Mouse (Mus musculus): ENCODE results near the gene Ier2. TPM values are rescaled to one million over a fixed set of nuclear protein-coding genes. Genes with fewer than 3 reads are reported as not detected.

The Ier2 gene
- polyA plus RNA-seq, 1 experiment from 2014 or later: 73.1 TPM

DNA sequence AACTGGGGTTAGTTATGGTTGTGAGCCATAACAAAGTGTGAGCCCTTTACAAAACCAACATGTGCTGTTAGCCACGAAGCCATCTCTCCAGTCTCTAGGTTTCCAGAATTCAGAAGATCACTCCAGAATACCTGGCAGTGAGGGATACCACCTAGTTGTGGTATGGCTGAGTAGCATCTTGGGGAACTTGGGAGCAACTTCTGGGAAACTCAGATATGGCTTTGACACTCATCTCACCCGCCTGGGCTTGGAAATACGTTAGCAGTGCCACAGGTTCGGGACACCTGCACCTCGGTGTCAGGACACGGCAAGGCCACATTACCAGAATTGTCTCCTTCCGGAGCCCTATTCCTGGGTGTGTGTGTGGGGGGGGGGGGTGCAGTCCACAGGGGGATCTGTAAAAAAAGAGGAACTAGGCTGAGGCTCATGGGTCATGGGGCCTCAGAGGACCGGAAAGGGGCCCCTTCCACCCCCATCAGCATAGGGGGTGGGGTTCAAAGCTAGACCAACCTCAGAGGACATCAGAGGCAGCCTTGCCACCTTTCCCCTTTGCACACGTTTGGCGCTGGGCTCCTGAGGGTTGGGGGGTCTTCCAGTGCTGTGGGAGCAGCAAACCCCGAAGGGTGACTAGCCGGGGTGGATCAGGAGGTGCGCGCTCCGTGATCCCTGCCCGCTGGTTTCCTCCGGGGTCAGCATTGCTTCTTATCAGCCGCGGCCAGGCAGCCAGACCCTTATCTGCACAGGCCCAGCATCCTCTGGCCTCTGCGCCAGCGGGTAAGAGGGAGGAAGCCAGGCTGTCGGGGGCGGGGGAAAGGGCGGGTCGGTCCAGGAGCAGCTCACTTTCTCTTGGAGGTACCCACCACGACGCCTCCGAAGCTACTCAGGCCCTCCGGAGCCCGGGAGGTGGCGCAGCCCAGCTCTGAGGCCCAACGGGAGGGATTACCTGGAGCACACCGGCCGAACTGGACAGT lies 38.6 kb upstream of the Ier2 start, which contains the start of gene Lyl1:
Lyl1 (plus strand) TSS at position 517 of the 971 bp plus-strand sequence.
- 11% methylated on average over 34 of the region's 34 CpGs for WGBS
- H3K9me3 ChIP-seq (ENCODE audit: control insufficient read depth, low read depth, low read length): no peaks in the 10 kb centered on the region
- peak within 1 kb of the TSS; percentile 63; the same call in 1 of the 2 replicates for H3K27ac ChIP-seq (ENCODE audit: low read length)
- peak within 1 kb of the TSS; percentile 17 for H3K4me3 ChIP-seq (ENCODE audit: low read depth, low read length)
- peaks cover 23% of the 10 kb centered on the region for H3K36me3 ChIP-seq (ENCODE audit: control insufficient read depth, insufficient read depth, low read length)
- H3K4me1 ChIP-seq (ENCODE audit: control insufficient read depth, insufficient read depth, low read length): peaks cover 25% of the 10 kb centered on the region
- H3K27me3 ChIP-seq (ENCODE audit: control insufficient read depth, insufficient read depth, low read length): peaks cover 32% of the 10 kb centered on the region; the same call in 1 of the 2 replicates
- ATAC-seq (ENCODE audit: insufficient number of reproducible peaks, insufficient read depth, low FRiP score, low read depth): peak; percentile 73; the same call in 1 of the 2 replicates
- H3K4me2 ChIP-seq (replicated peaks; ENCODE audit: low read depth, low read length): peak within 1 kb of the TSS; percentile 13; the same call in 1 of the 2 replicates
- no peak within 1 kb of the TSS for H3K9ac ChIP-seq (replicated peaks; ENCODE audit: low read depth, low read length)

DNA sequence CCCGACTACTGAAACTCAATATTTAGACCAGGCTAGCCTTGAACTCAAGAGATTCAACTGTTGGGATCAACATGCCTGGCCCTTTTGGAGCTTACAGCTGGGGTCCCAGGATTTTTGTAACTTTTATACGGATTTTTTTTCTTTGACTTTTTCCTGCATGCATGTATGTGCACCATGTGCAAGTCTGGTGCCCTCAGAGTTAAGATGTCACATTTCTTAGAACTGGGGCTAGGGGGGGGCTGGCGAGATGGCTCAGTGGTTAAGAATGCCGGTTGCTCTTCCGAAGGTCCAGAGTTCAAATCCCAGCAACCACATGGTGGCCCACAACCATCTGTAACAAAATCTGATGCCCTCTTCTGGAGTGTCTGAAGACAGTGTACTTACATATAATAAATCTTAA lies 37.9 kb upstream of the Ier2 start:
- Histone ChIP-seq H3K27me3 (ENCODE audit: control insufficient read depth, insufficient read depth, low read length) (peaks cover 30% of the 10 kb centered on the region; the same call in 1 of the 2 replicates), H3K4me2 (replicated peaks; ENCODE audit: low read depth, low read length) (no peak overlapping the region), H3K9ac (replicated peaks; ENCODE audit: low read depth, low read length) (no peak overlapping the region), H3K4me3 (ENCODE audit: low read depth, low read length) (no peak overlapping the region), H3K4me1 (ENCODE audit: control insufficient read depth, insufficient read depth, low read length) (peaks cover 25% of the 10 kb centered on the region), H3K36me3 (ENCODE audit: control insufficient read depth, insufficient read depth, low read length) (peaks cover 29% of the 10 kb centered on the region), H3K27ac (ENCODE audit: low read length) (peak overlapping the region; percentile 63; the same call in 1 of the 2 replicates), H3K9me3 (ENCODE audit: control insufficient read depth, low read depth, low read length) (no peaks in the 10 kb centered on the region)
- WGBS: 84% methylated on average over 5 of the region's 5 CpGs
- ATAC-seq (ENCODE audit: insufficient number of reproducible peaks, insufficient read depth, low FRiP score, low read depth): no peak

DNA sequence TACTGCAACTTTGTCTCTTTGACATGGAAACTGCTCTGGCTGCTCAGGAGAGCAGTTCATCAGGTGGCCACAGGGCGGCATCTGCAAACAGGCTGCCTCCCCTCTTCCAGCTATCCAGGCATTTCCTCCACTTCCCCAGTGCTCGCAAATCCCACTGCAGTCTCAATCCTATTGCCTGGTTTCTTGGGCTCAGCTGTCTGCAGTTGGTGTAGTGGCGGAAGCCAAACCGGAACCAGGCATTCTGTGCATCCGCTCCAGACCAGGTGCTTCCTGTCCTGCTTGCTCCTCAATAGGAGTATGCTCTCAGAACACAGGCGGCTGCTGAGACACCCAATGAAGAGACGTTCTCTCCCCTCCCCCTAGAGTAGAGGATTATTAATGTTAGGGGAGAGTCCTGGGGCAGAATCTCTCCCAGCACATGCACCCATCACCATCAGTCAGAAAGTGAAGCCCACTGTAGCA lies 37.2 kb upstream of the Ier2 start:
- no peak overlapping the region for H3K4me3 ChIP-seq (ENCODE audit: low read depth, low read length)
- 60% methylated on average over 7 of the region's 7 CpGs for WGBS
- no peak for ATAC-seq (ENCODE audit: insufficient number of reproducible peaks, insufficient read depth, low FRiP score, low read depth)
- H3K36me3 ChIP-seq (ENCODE audit: control insufficient read depth, insufficient read depth, low read length): peaks cover 35% of the 10 kb centered on the region
- H3K9me3 ChIP-seq (ENCODE audit: control insufficient read depth, low read depth, low read length): no peaks in the 10 kb centered on the region
- peaks cover 24% of the 10 kb centered on the region; the same call in 1 of the 2 replicates for H3K27me3 ChIP-seq (ENCODE audit: control insufficient read depth, insufficient read depth, low read length)
- peaks cover 18% of the 10 kb centered on the region for H3K4me1 ChIP-seq (ENCODE audit: control insufficient read depth, insufficient read depth, low read length)
- H3K9ac ChIP-seq (replicated peaks; ENCODE audit: low read depth, low read length): no peak overlapping the region
- no peak overlapping the region for H3K27ac ChIP-seq (ENCODE audit: low read length)
- no peak overlapping the region for H3K4me2 ChIP-seq (replicated peaks; ENCODE audit: low read depth, low read length)

DNA sequence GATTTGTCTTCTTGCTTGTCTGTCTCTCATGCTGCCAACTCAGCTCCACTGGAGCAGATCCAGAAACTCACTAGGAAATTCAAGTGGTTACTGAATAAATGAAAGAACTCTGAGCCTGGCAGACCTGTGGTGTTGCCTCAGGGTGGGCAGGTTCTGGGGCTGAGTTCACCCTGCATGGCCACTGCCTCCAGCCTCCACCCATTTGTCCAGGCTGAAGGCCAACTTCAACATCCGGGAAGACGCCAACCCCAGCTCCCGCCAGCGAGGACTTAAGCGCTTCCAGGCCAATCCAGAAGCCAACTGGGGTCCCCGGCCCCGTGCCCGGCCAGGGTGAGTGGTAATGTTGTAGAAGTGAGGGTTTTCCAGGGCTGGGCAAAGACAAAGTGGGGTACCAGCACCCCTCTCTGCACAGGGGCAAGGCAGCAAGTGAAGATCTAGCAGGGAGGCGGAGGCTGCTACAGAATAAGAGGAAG lies 36.3 kb upstream of the Ier2 start:
- H3K27me3 ChIP-seq (ENCODE audit: control insufficient read depth, insufficient read depth, low read length): peaks cover 15% of the 10 kb centered on the region; the same call in 1 of the 2 replicates

DNA sequence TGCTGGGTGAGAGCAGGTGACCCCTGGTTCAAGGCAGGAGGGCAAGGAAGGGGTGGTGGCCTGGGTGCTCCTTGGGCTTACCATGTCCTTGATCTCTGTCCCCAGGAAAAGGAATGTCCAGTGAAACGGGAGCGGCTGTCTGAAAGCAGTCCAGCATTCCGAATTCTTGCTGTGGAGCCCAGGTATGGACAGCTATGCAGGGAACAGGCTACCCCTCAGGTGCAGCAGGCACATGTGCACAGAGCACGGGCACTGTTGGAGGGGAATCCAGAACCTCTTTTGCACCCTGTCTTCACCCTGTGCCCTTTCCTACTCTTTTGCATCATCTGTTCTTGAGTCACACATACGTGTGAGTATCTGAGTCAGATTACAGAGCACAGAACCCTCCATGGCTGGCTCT lies 35.6 kb upstream of the Ier2 start:
- H3K27me3 ChIP-seq (ENCODE audit: control insufficient read depth, insufficient read depth, low read length): peaks cover 10% of the 10 kb centered on the region; the same call in 1 of the 2 replicates
- H3K9me3 ChIP-seq (ENCODE audit: control insufficient read depth, low read depth, low read length): no peaks in the 10 kb centered on the region
- no peak overlapping the region for H3K4me3 ChIP-seq (ENCODE audit: low read depth, low read length)
- H3K4me2 ChIP-seq (replicated peaks; ENCODE audit: low read depth, low read length): no peak overlapping the region
- no peak overlapping the region for H3K27ac ChIP-seq (ENCODE audit: low read length)
- peaks cover 36% of the 10 kb centered on the region for H3K36me3 ChIP-seq (ENCODE audit: control insufficient read depth, insufficient read depth, low read length)
- H3K9ac ChIP-seq (replicated peaks; ENCODE audit: low read depth, low read length): no peak overlapping the region
- no peak for ATAC-seq (ENCODE audit: insufficient number of reproducible peaks, insufficient read depth, low FRiP score, low read depth)
- WGBS: 91% methylated on average over 5 of the region's 5 CpGs
- peaks cover 10% of the 10 kb centered on the region for H3K4me1 ChIP-seq (ENCODE audit: control insufficient read depth, insufficient read depth, low read length)

More for the DNA sequence above, 36.3 kb upstream of the Ier2 start:
- Histone ChIP-seq H3K9ac (replicated peaks; ENCODE audit: low read depth, low read length) (no peak overlapping the region), H3K36me3 (ENCODE audit: control insufficient read depth, insufficient read depth, low read length) (peaks cover 35% of the 10 kb centered on the region), H3K4me1 (ENCODE audit: control insufficient read depth, insufficient read depth, low read length) (peaks cover 12% of the 10 kb centered on the region), H3K4me3 (ENCODE audit: low read depth, low read length) (no peak overlapping the region), H3K4me2 (replicated peaks; ENCODE audit: low read depth, low read length) (no peak overlapping the region), H3K9me3 (ENCODE audit: control insufficient read depth, low read depth, low read length) (no peaks in the 10 kb centered on the region), H3K27ac (ENCODE audit: low read length) (peak overlapping the region; percentile 23; the same call in 1 of the 2 replicates)
- no peak for ATAC-seq (ENCODE audit: insufficient number of reproducible peaks, insufficient read depth, low FRiP score, low read depth)
- WGBS: 86% methylated on average over 9 of the region's 9 CpGs

DNA sequence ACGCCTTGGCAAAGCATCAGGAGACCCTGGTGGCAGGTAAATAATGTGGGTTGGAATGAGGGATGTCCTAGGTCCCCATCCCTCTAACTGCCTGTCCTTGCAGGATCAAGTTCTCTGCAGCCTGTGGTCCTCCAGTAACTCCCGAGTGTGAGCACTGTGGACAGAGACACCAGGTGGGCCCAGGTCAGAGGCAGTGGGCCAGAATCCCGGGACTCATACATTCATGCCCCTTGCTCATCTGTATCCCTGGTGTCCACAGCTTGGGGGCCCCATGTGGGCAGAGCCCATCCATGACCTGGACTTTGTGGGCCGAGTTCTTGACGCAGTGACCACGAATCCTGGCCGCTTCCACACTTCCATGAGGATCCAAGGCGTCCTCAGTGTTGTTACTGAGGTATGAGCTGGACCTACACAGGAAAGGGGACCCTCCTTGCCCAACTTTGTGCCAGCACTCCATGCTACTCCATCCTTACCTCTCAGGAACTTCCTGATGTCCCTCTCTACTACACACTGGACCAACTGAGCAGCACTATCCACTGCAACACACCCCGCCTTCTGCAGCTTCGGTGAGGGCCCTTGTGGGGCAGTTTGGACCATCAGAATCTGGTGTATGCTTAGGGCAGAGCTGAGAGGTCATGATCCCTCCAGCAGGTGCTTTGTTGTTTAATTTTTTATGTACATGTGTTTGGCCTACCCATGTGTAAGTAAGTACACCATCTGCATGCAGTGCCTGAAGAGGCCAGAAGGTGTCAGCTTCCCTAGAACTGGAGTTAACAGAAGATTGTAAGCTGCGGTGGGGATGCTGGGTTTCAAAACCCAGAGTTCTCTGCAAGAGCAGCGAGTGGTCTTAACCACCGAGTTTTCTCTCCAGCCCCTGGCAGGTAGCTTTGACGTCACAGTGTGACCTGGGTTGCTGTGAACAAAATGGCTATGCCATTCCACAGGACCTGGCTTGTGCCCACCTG lies 34.8 kb upstream of the Ier2 start:
- H3K4me2 ChIP-seq (replicated peaks; ENCODE audit: low read depth, low read length): no peak overlapping the region
- no peak overlapping the region for H3K27ac ChIP-seq (ENCODE audit: low read length)
- peaks cover 10% of the 10 kb centered on the region for H3K4me1 ChIP-seq (ENCODE audit: control insufficient read depth, insufficient read depth, low read length)
- no peak overlapping the region for H3K9ac ChIP-seq (replicated peaks; ENCODE audit: low read depth, low read length)
- H3K4me3 ChIP-seq (ENCODE audit: low read depth, low read length): no peak overlapping the region
- no peaks in the 10 kb centered on the region for H3K9me3 ChIP-seq (ENCODE audit: control insufficient read depth, low read depth, low read length)
- H3K36me3 ChIP-seq (ENCODE audit: control insufficient read depth, insufficient read depth, low read length): peaks cover 41% of the 10 kb centered on the region
- ATAC-seq (ENCODE audit: insufficient number of reproducible peaks, insufficient read depth, low FRiP score, low read depth): no peak
- 0 out of 2 replicates have a peak, but pooled peaks cover 3% of the 10 kb centered on the region for H3K27me3 ChIP-seq (ENCODE audit: control insufficient read depth, insufficient read depth, low read length)
- 91% methylated on average over 14 of the region's 14 CpGs for WGBS

DNA sequence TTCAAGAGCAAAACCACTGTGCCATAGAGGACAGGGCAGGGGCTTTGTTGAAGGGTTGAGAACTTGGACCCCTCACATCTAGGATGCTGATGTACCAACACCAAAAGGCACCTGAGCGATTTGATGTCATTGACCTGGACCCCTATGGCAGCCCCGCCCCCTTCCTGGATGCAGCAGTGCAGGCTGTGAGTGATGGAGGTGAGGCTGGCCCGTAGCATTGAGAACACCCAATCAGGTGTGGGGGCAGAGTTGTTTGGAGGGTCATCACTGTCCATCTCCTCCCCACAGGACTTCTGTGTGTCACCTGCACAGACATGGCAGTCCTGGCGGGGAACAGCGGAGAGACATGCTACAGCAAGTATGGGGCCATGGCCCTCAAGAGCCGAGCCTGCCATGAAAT lies 32.5 kb upstream of the Ier2 start:
- ATAC-seq (ENCODE audit: insufficient number of reproducible peaks, insufficient read depth, low FRiP score, low read depth): no peak
- peaks cover 5% of the 10 kb centered on the region; the same call in 1 of the 2 replicates for H3K4me1 ChIP-seq (ENCODE audit: control insufficient read depth, insufficient read depth, low read length)
- H3K4me3 ChIP-seq (ENCODE audit: low read depth, low read length): no peak overlapping the region
- H3K4me2 ChIP-seq (replicated peaks; ENCODE audit: low read depth, low read length): no peak overlapping the region
- no peaks in the 10 kb centered on the region for H3K9me3 ChIP-seq (ENCODE audit: control insufficient read depth, low read depth, low read length)
- H3K27ac ChIP-seq (ENCODE audit: low read length): no peak overlapping the region
- H3K36me3 ChIP-seq (ENCODE audit: control insufficient read depth, insufficient read depth, low read length): peaks cover 53% of the 10 kb centered on the region
- H3K27me3 ChIP-seq (ENCODE audit: control insufficient read depth, insufficient read depth, low read length): no peaks in the 10 kb centered on the region
- H3K9ac ChIP-seq (replicated peaks; ENCODE audit: low read depth, low read length): no peak overlapping the region
- WGBS: 88% methylated on average over 6 of the region's 6 CpGs
